Mouse (Mus musculus) heart, adult 2 months (tissue): Measurements from ENCODE around the gene Cdc7.

Experiments used
- CTCF ChIP-seq: fragments of 200-600 bp; IDR thresholded peaks from 2 replicates; pipeline ENCODE4 v1.8.1; 2022; ENCODE audit warnings: antibody characterized with exemption, mild to moderate bottlenecking, moderate library complexity
- EP300 ChIP-seq: fragments of 200-500 bp; IDR thresholded peaks from 2 replicates; pipeline ENCODE4 v1.6.1; 2011; ENCODE audit warnings: low read depth, low read length, control low read depth; ENCODE audit not compliant: insufficient read depth
- POLR2A ChIP-seq: fragments of 200-500 bp; IDR thresholded peaks from 2 replicates; pipeline ENCODE4 v1.6.1; 2011; ENCODE audit warnings: mild to moderate bottlenecking, low read depth, low read length, control low read depth; ENCODE audit not compliant: insufficient read depth

GRCm38 (mm10) chr5:106959031-106959430 is 5.1 kb upstream of the Cdc7 start:
- TF ChIP-seq EP300 (no peak), CTCF (no peak), POLR2A (no peak)
